Mouse (Mus musculus) liver, adult (tissue): ENCODE data around the gene Fmod.

Source experiments
- GATA4 ChIP-seq: IDR thresholded peaks from 2 replicates; pipeline ENCODE4 v1.6.1; 2014; ENCODE audit warnings: mild to moderate bottlenecking, low read length; ENCODE audit not compliant: insufficient replicate concordance

The Fmod gene

DNA sequence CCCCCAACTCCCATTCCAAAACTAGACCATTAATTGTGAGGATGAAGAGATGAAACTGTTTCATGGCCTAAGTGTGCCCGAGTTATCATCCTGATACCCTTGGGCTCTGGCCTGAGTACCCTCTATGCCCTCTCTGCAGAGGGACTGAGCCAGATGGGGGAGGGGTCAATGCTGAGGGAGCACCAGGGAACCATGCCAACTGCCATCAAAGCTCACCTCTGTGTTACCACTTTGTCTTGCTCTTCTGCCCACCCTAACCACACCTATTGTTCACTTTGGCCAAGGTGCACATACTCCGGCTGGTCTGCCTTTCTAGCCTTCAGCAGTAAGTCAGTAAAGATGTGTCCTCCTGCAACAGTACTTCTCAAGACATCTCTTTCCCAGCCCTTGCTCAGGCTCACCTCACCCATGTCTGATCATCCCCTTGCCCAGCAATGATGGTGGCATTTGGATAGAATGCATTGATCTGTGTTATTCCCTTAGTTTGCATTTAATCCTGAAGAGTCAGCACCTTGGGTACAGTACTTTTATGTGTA is 27.3 kb downstream of the Fmod start:
- no peak for TF ChIP-seq GATA4

GRCm38 (mm10) chr1:134065241-134065809 is 28.3 kb downstream of the Fmod start:
- no peak for TF ChIP-seq GATA4

DNA sequence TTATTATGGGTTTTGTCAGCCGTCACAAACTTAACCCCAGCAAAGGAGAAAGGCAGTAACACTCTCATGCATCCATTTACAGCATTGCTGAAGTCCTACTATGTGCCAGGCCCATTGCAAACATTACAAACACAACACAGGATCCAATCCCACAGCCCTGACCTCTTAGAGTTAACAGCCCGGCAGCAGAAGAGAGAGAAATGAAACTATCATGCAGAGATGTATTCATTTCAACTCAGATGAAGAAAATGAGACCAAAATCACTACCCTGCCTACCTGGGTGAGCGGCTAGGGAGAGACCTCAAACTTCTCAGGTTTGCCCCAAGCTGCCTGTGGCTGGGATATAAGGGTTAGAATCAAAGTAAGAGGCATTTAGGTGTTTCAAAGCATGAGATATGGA is 29.5 kb downstream of the Fmod start:
- TF ChIP-seq GATA4: no peak

GRCm38 (mm10) chr1:134067143-134067619 is 30.1 kb downstream of the Fmod start:
- no peak for TF ChIP-seq GATA4

- no peak for TF ChIP-seq GATA4
Observed at GRCm38 (mm10) chr1:134070099-134070669, 33.1 kb downstream of the Fmod start.

DNA sequence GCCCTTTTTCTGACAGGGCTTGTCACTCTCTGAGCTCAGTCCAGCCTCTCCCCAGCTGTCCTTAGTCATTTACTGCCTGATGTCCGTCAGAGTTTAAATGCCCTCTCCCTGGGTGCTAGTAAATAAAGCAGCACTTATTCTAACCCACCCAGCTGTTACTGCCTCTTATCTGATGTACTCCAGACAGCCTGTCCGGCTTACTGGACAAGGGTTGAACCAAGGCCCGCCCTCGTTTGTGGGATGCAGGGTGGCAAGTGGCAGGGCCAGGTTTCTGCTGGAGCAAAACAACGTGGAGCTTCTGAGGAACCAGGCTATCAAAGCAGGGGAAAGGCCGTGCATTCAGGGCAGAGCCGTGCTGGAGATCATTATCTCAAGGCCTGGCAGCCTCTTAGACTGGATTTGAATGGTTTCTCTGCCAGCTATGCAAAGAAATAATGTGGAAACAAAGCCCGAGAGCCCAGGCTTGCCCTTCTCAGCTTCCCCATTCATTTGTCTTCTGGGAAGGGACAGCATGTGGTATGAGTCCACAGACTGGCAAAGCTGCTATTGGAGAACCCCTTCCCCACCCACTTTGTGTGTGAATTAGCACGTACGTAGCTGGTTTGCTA is 34.5 kb downstream of the Fmod start:
- TF ChIP-seq GATA4: peak; percentile 42; the same call in 1 of the 2 replicates

DNA sequence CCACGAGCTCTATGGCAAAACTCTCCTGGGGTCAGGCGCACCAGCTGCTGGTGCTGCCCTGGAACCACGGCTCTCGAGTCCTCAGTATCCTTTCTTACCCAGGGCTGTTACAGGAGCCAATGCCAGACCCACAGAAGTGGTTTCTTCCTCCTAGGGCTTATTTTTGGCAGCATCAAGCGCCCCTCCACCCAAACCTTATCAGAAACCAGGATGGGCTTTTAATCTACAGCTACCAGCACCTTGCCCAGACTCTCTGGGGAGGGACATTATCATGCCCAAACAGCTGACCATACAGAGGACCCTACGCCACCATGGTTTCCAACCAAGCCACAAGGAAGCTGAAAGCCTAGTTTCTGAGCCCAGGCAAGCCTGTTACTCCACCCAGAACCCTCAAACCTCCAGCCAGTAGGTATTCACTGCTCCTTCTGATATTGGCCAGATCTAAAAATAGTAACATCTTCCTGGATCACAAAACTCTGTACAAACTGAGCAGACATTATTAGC is 36.1 kb downstream of the Fmod start:
- TF ChIP-seq GATA4: no peak

DNA sequence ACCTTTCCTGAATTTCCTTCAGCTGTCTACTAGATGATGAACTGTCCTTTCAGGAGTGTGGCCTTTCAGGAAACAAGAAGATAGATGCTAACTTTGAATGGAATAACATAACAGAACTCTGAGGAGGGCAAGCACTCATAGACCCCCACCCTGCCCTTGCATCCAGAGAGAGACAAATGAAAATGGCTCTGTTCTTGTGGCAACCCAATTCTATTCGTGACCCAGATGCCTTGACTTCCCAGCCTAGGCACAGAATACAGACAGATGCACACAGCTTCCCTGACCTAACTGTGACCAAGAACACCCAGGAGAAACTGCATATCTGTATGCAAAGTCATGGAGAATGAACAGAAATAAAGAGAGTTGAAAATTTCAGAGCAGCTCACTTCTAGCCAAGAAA is 36.6 kb downstream of the Fmod start:
- TF ChIP-seq GATA4: no peak

- TF ChIP-seq GATA4: no peak
Observed at GRCm38 (mm10) chr1:134074184-134074583, 37.1 kb downstream of the Fmod start.

DNA sequence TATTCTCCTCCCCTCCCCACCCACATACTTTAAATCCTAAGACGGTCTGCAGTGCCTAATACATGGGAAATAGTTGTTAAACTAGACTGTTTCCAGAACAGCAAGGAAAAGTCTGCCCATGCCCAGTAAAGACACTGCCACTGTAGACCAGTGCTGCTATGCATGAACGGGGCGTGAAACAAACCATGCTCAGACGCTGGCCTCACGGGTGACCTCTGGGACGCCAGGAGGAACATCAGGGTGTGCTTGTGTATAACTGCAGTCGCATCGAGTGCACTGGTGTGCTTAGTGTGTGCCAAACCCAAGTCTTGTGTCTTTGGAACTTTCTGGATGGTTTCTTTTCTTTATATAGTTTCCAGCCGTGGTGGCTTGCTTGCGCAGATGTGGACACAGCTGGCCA is 37.6 kb downstream of the Fmod start:
- TF ChIP-seq GATA4: no peak

- TF ChIP-seq GATA4: no peak
Observed at GRCm38 (mm10) chr1:134075532-134075931, 38.5 kb downstream of the Fmod start.

GRCm38 (mm10) chr1:134076789-134077188 is 39.7 kb downstream of the Fmod start:
- TF ChIP-seq GATA4: no peak

- TF ChIP-seq GATA4: no peak
Observed at GRCm38 (mm10) chr1:134077389-134078060, 40.5 kb downstream of the Fmod start.

GRCm38 (mm10) chr1:134078061-134078795 is 41.2 kb downstream of the Fmod start:
- TF ChIP-seq GATA4: no peak; the same call in 1 of the 2 replicates
